Mouse (Mus musculus): ENCODE results near the gene Panx1. TPM values are rescaled to one million over a fixed set of nuclear protein-coding genes. Genes with fewer than 3 reads are reported as not detected.

The Panx1 gene
- polyA plus RNA-seq, 1 experiment from 2014 or later, result 24.0 TPM

- H3K27ac ChIP-seq (ENCODE audit: low read depth, low read length), result no peak overlapping the region
- WGBS, result 69% methylated on average over 11 of the region's 11 CpGs
- no peak overlapping the region for H3K4me2 ChIP-seq
- no peaks in the 10 kb centered on the region for H3K27me3 ChIP-seq (replicated peaks; ENCODE audit: control insufficient read depth, insufficient read depth, low read length)
- DNase-seq (ENCODE audit: low spot score) (no peak), ATAC-seq (replicated peaks; ENCODE audit: low FRiP score) (no peak)
- no peak overlapping the region for H3K4me3 ChIP-seq (ENCODE audit: low read depth, low read length)
- H3K4me1 ChIP-seq (replicated peaks; ENCODE audit: control insufficient read depth, insufficient read depth, low read length), result no peaks in the 10 kb centered on the region
- H3K9ac ChIP-seq (ENCODE audit: low read depth, low read length), result no peak overlapping the region
- H3K9me3 ChIP-seq (ENCODE audit: control insufficient read depth, low read length), result no peaks in the 10 kb centered on the region
- H3K36me3 ChIP-seq (ENCODE audit: control insufficient read depth, insufficient read depth, low read length), result no peaks in the 10 kb centered on the region
These were observed 47.8 kb downstream of the Panx1 start for GRCm38 (mm10) chr9:14997271-14998055.

DNA sequence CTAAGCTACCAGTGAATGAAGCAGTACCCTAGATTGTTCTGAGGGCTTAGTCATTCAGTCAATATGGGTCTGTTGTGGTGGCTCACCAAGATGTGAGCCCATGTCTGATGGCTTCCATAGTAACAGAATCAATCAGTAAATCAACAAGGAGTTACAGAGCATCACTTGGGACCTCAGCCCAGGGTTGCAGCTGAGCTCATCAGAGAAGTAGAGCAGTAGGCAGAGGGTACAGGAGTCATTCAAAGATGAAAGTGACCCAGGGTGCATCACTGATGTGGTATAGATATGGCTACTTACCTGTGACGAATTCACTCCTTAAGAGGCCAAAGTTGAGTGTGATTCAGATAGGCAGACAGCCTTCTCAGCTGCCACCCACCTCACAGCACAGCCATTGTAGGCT, 49.8 kb downstream of the Panx1 start:
- Histone ChIP-seq H3K4me3 (ENCODE audit: low read depth, low read length) (no peak overlapping the region), H3K36me3 (ENCODE audit: control insufficient read depth, insufficient read depth, low read length) (no peaks in the 10 kb centered on the region), H3K4me2 (no peak overlapping the region), H3K27me3 (replicated peaks; ENCODE audit: control insufficient read depth, insufficient read depth, low read length) (no peaks in the 10 kb centered on the region), H3K9ac (ENCODE audit: low read depth, low read length) (no peak overlapping the region), H3K9me3 (ENCODE audit: control insufficient read depth, low read length) (no peaks in the 10 kb centered on the region), H3K4me1 (replicated peaks; ENCODE audit: control insufficient read depth, insufficient read depth, low read length) (no peaks in the 10 kb centered on the region), H3K27ac (ENCODE audit: low read depth, low read length) (no peak overlapping the region)
- ATAC-seq (replicated peaks; ENCODE audit: low FRiP score) (no peak), DNase-seq (ENCODE audit: low spot score) (no peak)
- WGBS, result 61% methylated on average over 1 of the region's 1 CpGs

DNA sequence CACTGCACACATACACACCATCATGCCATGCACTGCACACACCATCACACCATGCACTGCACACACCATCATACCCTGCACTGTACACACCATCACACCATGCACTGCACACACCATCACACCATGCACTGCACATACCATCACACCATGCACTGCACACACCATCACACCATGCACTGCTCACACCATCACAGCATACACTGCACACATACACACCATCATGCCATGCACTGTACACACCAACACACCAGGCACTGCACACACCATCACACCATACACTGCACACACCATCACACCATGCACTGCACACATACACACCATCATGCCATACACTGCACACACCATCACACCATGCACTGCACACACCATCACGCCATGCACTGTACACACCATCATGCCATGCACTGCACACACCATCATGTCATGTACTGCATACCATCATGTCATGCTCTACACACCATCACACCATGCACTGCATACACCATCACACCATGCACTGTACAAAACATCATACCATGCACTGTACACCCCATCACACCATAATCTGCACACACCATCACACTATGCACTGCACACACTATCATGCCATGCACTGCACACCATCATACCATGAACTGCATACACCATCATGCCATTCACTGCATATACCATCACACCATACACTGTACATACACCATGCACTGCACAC, 56.5 kb downstream of the Panx1 start:
- H3K9ac ChIP-seq (ENCODE audit: low read depth, low read length), result no peak overlapping the region
- no peaks in the 10 kb centered on the region for H3K36me3 ChIP-seq (ENCODE audit: control insufficient read depth, insufficient read depth, low read length)
- no peaks in the 10 kb centered on the region for H3K27me3 ChIP-seq (replicated peaks; ENCODE audit: control insufficient read depth, insufficient read depth, low read length)
- no peaks in the 10 kb centered on the region for H3K9me3 ChIP-seq (ENCODE audit: control insufficient read depth, low read length)
- H3K4me1 ChIP-seq (replicated peaks; ENCODE audit: control insufficient read depth, insufficient read depth, low read length), result no peaks in the 10 kb centered on the region
- no peak overlapping the region for H3K4me2 ChIP-seq
- no peak overlapping the region for H3K4me3 ChIP-seq (ENCODE audit: low read depth, low read length)
- no peak for DNase-seq (ENCODE audit: low spot score)
- 91% methylated on average over 1 of the region's 1 CpGs for WGBS
- ATAC-seq (replicated peaks; ENCODE audit: low FRiP score), result no peak
- no peak overlapping the region for H3K27ac ChIP-seq (ENCODE audit: low read depth, low read length)

DNA sequence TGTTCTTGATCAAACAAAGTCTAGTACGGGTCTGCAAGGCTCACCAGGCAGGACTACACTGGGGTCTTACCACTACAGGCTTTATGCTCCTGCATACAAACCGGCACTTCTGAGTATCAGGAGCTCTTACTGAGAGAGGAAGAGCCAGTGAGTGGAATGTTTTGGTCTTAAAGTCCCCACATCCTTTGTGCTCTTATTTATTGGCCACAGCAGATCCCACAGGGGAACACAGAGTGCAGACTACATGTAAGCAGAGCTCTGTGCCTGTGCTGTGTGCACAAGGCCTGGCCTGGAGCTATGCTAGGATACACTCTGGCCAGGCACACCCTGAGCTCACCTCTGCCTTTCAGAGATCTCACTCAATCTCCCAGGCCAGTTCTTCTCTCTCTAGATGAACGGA, 62.1 kb downstream of the Panx1 start:
- WGBS, result 56% methylated on average over 3 of the region's 3 CpGs
- H3K4me2 ChIP-seq, result no peak overlapping the region
- ATAC-seq (replicated peaks; ENCODE audit: low FRiP score), result no peak
- H3K9ac ChIP-seq (ENCODE audit: low read depth, low read length), result no peak overlapping the region
- DNase-seq (ENCODE audit: low spot score), result no peak
- no peaks in the 10 kb centered on the region for H3K27me3 ChIP-seq (replicated peaks; ENCODE audit: control insufficient read depth, insufficient read depth, low read length)
- H3K4me3 ChIP-seq (ENCODE audit: low read depth, low read length), result no peak overlapping the region
- no peaks in the 10 kb centered on the region for H3K9me3 ChIP-seq (ENCODE audit: control insufficient read depth, low read length)
- no peaks in the 10 kb centered on the region for H3K4me1 ChIP-seq (replicated peaks; ENCODE audit: control insufficient read depth, insufficient read depth, low read length)
- H3K27ac ChIP-seq (ENCODE audit: low read depth, low read length), result no peak overlapping the region
- H3K36me3 ChIP-seq (ENCODE audit: control insufficient read depth, insufficient read depth, low read length), result no peaks in the 10 kb centered on the region

GRCm38 (mm10) chr9:14982683-14983082, 62.6 kb downstream of the Panx1 start:
- no peak for DNase-seq (ENCODE audit: low spot score)
- H3K4me3 ChIP-seq (ENCODE audit: low read depth, low read length), result no peak overlapping the region
- H3K4me1 ChIP-seq (replicated peaks; ENCODE audit: control insufficient read depth, insufficient read depth, low read length), result no peaks in the 10 kb centered on the region
- H3K36me3 ChIP-seq (ENCODE audit: control insufficient read depth, insufficient read depth, low read length), result no peaks in the 10 kb centered on the region
- no peak overlapping the region for H3K9ac ChIP-seq (ENCODE audit: low read depth, low read length)
- no peaks in the 10 kb centered on the region for H3K27me3 ChIP-seq (replicated peaks; ENCODE audit: control insufficient read depth, insufficient read depth, low read length)
- no peaks in the 10 kb centered on the region for H3K9me3 ChIP-seq (ENCODE audit: control insufficient read depth, low read length)
- no peak overlapping the region for H3K27ac ChIP-seq (ENCODE audit: low read depth, low read length)
- H3K4me2 ChIP-seq, result no peak overlapping the region
- ATAC-seq (replicated peaks; ENCODE audit: low FRiP score), result no peak

DNA sequence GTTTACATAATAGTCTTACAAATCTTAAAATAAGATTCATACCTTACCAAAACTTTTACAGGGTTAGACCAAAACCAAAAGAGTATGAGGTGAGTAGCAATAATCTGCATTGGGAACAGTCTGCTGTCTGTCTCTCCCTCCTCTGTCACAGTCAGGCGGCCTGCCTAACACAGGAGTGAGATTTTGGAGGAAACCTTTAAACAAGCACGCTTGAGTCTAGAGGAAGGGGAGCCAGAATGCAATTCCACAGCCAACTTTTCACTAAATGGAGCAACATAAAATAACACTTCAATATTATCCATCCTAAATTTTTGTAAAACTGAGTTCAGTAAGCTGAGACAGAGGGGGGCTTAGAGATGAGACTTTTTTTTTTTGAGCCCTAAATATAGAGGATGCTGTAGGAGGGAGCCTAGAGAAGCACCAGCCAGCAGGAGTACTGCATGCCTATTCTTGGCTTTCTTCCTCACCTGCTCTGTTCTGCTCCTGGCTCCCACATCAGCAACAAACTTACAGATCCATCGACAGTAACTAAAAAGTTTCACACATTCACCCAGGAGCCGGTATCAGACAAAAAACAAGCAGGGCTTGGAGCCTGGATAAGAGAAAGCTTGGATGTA, 63.6 kb downstream of the Panx1 start:
- H3K27me3 ChIP-seq (replicated peaks; ENCODE audit: control insufficient read depth, insufficient read depth, low read length), result no peaks in the 10 kb centered on the region
- WGBS, result 81% methylated on average over 4 of the region's 4 CpGs
- no peaks in the 10 kb centered on the region for H3K36me3 ChIP-seq (ENCODE audit: control insufficient read depth, insufficient read depth, low read length)
- DNase-seq (ENCODE audit: low spot score) (no peak), ATAC-seq (replicated peaks; ENCODE audit: low FRiP score) (no peak)
- no peak overlapping the region for H3K27ac ChIP-seq (ENCODE audit: low read depth, low read length)
- H3K9ac ChIP-seq (ENCODE audit: low read depth, low read length), result no peak overlapping the region
- H3K9me3 ChIP-seq (ENCODE audit: control insufficient read depth, low read length), result no peaks in the 10 kb centered on the region
- no peaks in the 10 kb centered on the region for H3K4me1 ChIP-seq (replicated peaks; ENCODE audit: control insufficient read depth, insufficient read depth, low read length)
- H3K4me2 ChIP-seq, result no peak overlapping the region
- H3K4me3 ChIP-seq (ENCODE audit: low read depth, low read length), result no peak overlapping the region

- Histone ChIP-seq H3K27me3 (replicated peaks; ENCODE audit: control insufficient read depth, insufficient read depth, low read length) (no peaks in the 10 kb centered on the region), H3K9me3 (ENCODE audit: control insufficient read depth, low read length) (no peaks in the 10 kb centered on the region), H3K27ac (ENCODE audit: low read depth, low read length) (peak overlapping the region; percentile 48; the same call in 1 of the 2 replicates), H3K4me3 (ENCODE audit: low read depth, low read length) (no peak overlapping the region), H3K4me2 (no peak overlapping the region), H3K4me1 (replicated peaks; ENCODE audit: control insufficient read depth, insufficient read depth, low read length) (0 out of 2 replicates have a peak, but pooled peaks cover 3% of the 10 kb centered on the region), H3K36me3 (ENCODE audit: control insufficient read depth, insufficient read depth, low read length) (no peaks in the 10 kb centered on the region), H3K9ac (ENCODE audit: low read depth, low read length) (no peak overlapping the region)
- DNase-seq (ENCODE audit: low spot score) (no peak), ATAC-seq (replicated peaks; ENCODE audit: low FRiP score) (no peak)
- WGBS, result 71% methylated on average over 6 of the region's 6 CpGs
These were observed 70.7 kb downstream of the Panx1 start for GRCm38 (mm10) chr9:14974251-14975232.

DNA sequence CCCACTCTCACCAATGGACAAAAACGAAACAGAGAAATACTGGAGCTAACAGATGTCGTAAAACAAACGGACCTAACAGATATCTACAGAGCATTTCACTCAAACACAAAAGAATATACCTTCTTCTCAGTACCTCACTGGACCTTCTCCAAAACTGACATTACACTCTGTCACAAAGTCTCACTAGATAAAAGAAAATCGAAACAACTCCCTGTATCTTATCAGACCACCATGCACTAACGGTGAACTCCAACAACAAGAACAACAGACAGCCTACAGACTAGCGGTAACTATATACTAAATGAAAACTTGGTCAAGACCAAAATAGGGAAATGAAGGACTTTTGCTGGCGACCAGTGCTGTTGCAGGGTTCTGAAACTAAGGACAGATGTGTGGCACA, 71.5 kb downstream of the Panx1 start:
- Histone ChIP-seq H3K27me3 (replicated peaks; ENCODE audit: control insufficient read depth, insufficient read depth, low read length) (no peaks in the 10 kb centered on the region), H3K9ac (ENCODE audit: low read depth, low read length) (no peak overlapping the region), H3K4me1 (replicated peaks; ENCODE audit: control insufficient read depth, insufficient read depth, low read length) (0 out of 2 replicates have a peak, but pooled peaks cover 3% of the 10 kb centered on the region), H3K27ac (ENCODE audit: low read depth, low read length) (peak overlapping the region; percentile 48; the same call in 1 of the 2 replicates), H3K4me3 (ENCODE audit: low read depth, low read length) (no peak overlapping the region), H3K4me2 (peak overlapping the region; percentile 43), H3K36me3 (ENCODE audit: control insufficient read depth, insufficient read depth, low read length) (no peaks in the 10 kb centered on the region), H3K9me3 (ENCODE audit: control insufficient read depth, low read length) (no peaks in the 10 kb centered on the region)
- DNase-seq (ENCODE audit: low spot score) (no peak), ATAC-seq (replicated peaks; ENCODE audit: low FRiP score) (peak; percentile 78)
- WGBS, result 64% methylated on average over 7 of the region's 7 CpGs
